8 mouse cellular contexts compared by ENCODE assay signal in the genomic region with DNA sequence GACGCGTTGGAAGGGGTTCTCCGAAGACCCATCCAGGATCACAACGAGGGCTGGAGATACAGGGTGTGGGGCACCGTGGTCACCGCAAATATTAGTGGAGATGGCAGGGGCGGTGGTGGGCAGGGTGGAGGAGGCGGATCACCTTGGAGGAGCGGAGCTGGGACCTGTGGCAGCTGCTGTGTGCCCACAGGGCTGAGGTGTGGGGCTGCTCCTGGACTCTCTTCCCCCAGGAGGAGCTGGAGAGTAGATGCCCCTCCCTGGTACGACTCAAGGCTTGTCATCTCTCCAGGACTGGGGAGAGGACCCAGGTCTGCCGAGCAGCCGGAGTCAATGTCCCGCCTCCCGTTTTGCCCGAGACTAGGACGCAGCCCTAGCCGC.
DNase-seq lines count a peak whose midpoint lies in the region; ATAC-seq and TF ChIP-seq lines count a peak whose summit lies in the region.

No protein-coding gene starts in this region.

- DNase-seq in heart, adult 2 months: no peak
- DNase-seq in heart, adult 8-10 months (ENCODE audit: low spot score): no peak
- no peak for DNase-seq in spleen, adult 2 months (ENCODE audit: low read depth in 1 of 2, low spot score in 2 of 2)
- no peak for DNase-seq in spleen, postnatal 36 days (ENCODE audit: low spot score in 2 of 2)
- DNase-seq in hindbrain, embryonic 10.5 days (ENCODE audit: low spot score): no peak
- DNase-seq in embryo, embryonic 11 days: no peak
- no peak for DNase-seq in kidney, postnatal 36 days

- H3K4me1 ChIP-seq in heart, adult 2 months (ENCODE audit: control insufficient read depth, insufficient read depth, low read length): no peaks in the 10 kb centered on the region; the same call in 1 of the 2 replicates
- 0 out of 2 replicates have a peak, but pooled peaks cover 2% of the 10 kb centered on the region for H3K4me1 ChIP-seq in spleen, adult 2 months (ENCODE audit: control insufficient read depth, insufficient read depth, insufficient read length)
- H3K4me1 ChIP-seq in hindbrain, embryonic 10.5 days (replicated peaks): peaks cover 24% of the 10 kb centered on the region; the same call in 1 of the 2 replicates

- TF ChIP-seq EP300 in heart, adult 2 months (IDR thresholded peaks at IDR 0.05; ENCODE audit: insufficient read depth, low read depth, low read length): no peak

- peak overlapping the region; percentile 60 for H3K27ac ChIP-seq in heart, adult 2 months
- H3K27ac ChIP-seq in spleen, adult 2 months (ENCODE audit: insufficient read depth, low read length): no peak overlapping the region
- peak overlapping the region; percentile 74; the same call in 1 of the 2 replicates for H3K27ac ChIP-seq in hindbrain, embryonic 10.5 days

- H3K9me3 ChIP-seq in hindbrain, embryonic 10.5 days: no peaks in the 10 kb centered on the region

- TF ChIP-seq POLR2A in heart, adult 2 months (IDR thresholded peaks at IDR 0.05; ENCODE audit: insufficient read depth, low read depth, low read length): no peak
- no peak for TF ChIP-seq POLR2A in spleen, adult 2 months (IDR thresholded peaks at IDR 0.05; ENCODE audit: low read depth, low read length)

- H3K4me3 ChIP-seq in heart, adult 2 months: peak overlapping the region; percentile 50
- peak overlapping the region; percentile 58; the same call in 1 of the 2 replicates for H3K4me3 ChIP-seq in spleen, adult 2 months (ENCODE audit: extremely low read depth, insufficient read depth, insufficient read length)
- peak overlapping the region; percentile 56 for H3K4me3 ChIP-seq in hindbrain, embryonic 10.5 days

- WGBS in heart, adult 2 months: 15% methylated on average over 16 of the region's 17 CpGs
- 31% methylated on average over 17 of the region's 17 CpGs for WGBS in spleen, adult 2 months
- 5% methylated on average over 17 of the region's 17 CpGs for WGBS in hindbrain, embryonic 10.5 days

- H3K9ac ChIP-seq in heart, adult 2 months (ENCODE audit: low read depth, low read length): peak overlapping the region; percentile 82

- TF ChIP-seq CTCF in heart, adult 2 months (IDR thresholded peaks at IDR 0.05): no peak
- no peak for TF ChIP-seq CTCF in spleen, adult 2 months (IDR thresholded peaks at IDR 0.05; ENCODE audit: extremely low read depth, insufficient read depth, insufficient read length, insufficient replicate concordance)

- no peaks in the 10 kb centered on the region for H3K27me3 ChIP-seq in heart, adult 2 months (ENCODE audit: control insufficient read depth, insufficient read depth, low read length)
- H3K27me3 ChIP-seq in spleen, adult 2 months (ENCODE audit: control insufficient read depth, insufficient read depth, low read length): no peaks in the 10 kb centered on the region
- peaks cover 99% of the 10 kb centered on the region for H3K27me3 ChIP-seq in hindbrain, embryonic 10.5 days (ENCODE audit: insufficient read depth, poor library complexity, severe bottlenecking)

- ATAC-seq in megakaryocyte progenitor cell, adult 5-6 weeks (replicated peaks; ENCODE audit: poor library complexity): peak; percentile 21

- no peaks in the 10 kb centered on the region for H3K36me3 ChIP-seq in heart, adult 2 months (ENCODE audit: control insufficient read depth, insufficient read depth, low read length)
- no peaks in the 10 kb centered on the region for H3K36me3 ChIP-seq in spleen, adult 2 months (ENCODE audit: control insufficient read depth, insufficient read depth, low read length)
- H3K36me3 ChIP-seq in hindbrain, embryonic 10.5 days: no peaks in the 10 kb centered on the region

- H3K79me2 ChIP-seq in heart, adult 2 months (replicated peaks; ENCODE audit: control insufficient read depth, insufficient read depth, low read length): no peaks in the 10 kb centered on the region

- intact Hi-C loops in heart, adult 2 months (cut with DNase I): loop anchor here (1.0 to 10.0 kb wide), 2 partner anchors 151 to 290 kb away; partner anchors contain the start of gene Rlim
